Mouse (Mus musculus) frontal cortex, postnatal 14 days (tissue): ENCODE measurements around the gene Gpatch4.

Source experiments
- DNase-seq, 2 experiments: peaks; one replicate each; pipeline ENCODE4 v3.0.0; 2022; ENCODE audit warnings: low spot score in 2 of 2

Gpatch4 gene

DNA sequence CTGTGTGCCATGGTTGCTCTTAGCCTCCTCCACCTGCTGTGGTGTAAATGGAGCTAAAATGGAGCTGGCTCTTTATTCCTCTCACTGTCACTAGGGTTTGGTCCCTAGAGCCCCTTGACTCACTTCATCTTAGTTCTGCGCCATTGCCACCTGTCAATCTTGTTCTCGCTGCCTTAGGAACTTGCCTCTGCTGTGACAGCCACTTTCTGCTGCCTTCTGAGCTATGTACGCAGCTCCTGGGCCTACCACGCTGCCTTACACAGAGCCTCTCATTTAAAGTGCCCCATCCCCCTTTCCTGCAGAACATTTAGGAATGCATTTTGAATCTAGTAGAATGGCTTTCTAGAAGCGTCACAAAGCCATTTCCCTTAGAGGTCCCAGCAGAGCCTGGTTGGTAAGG, 51.2 kb downstream of the Gpatch4 start:
- no peak for DNase-seq

DNA sequence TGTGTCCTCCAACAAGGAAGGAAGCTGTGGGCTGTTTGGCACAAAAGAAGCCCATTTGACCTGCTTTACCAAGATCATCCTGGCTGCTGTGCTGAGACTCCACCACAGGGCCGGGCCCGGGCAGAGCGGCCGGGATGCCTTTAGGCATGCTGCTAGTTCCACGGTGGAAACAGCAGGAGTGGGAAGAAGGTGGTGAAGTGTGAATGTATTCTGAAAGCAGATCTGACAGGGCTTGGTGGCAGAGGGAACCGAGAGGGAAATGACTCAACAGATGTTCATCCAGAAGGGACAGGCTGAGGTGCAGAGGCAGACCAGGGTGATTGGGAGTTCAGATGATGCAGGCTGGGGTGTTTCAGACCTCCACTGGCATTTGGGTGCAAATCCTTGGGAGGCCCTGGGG, 54.8 kb downstream of the Gpatch4 start:
- no peak for DNase-seq

DNA sequence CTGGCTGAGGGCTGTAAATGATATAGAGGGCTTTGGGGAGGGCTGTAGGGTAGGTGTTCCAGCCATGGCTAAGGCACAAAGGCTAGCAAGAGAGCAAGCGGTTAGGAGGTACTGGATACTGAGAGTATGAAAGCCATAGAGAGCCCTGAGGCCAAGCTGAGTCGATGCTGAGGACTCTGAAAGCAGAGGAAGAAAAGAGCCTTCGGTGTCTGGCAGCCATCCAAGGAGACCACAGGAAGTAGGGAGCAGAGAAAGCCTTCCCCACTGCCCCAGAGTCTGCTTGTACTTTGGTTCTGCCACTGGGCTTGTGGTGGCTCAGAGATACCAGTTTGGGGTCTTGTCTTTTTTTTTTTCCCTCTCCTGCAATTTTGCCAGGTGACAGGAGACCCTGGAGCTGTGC, 57.3 kb downstream of the Gpatch4 start:
- DNase-seq = no peak

DNA sequence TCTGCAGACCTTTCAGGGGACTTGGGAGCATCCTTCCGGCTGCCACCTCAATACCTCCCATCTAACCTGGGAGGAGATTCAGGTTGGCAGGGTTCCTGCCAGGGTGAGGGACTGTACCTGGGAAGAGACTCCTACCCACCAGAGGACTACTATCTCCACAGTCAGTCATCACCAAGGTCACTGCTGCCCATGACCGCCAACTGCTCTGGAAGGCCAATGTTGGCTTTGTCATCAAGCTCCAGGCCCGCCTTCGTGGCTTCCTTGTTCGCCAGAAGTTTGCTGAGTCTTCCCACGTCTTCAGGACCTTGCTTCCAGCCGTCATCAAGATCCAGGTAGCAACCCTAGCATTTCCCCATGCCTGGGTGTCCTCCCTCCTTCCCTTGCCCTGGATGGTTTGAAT, 58.8 kb downstream of the Gpatch4 start:
- DNase-seq = no peak

DNA sequence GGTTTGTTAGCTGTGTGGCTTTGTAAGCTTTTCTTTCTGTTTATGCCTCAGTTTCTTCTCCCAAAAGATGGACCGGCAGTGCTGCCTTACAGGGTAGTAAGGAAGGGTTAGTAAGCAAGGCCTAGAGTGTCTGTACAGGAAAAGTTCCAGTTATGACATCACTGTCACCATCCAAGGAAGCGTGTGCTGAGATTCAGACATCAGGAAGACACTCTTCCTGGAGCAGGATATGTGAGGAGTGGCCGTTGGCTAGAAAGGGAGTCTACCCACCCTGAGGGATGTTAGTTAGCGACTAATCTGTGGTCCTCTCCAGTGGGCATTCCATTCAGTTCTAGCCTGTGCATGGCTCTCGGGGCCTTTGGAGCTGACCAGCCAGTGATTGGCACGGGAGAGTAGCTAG, 59.3 kb downstream of the Gpatch4 start:
- DNase-seq = no peak

DNA sequence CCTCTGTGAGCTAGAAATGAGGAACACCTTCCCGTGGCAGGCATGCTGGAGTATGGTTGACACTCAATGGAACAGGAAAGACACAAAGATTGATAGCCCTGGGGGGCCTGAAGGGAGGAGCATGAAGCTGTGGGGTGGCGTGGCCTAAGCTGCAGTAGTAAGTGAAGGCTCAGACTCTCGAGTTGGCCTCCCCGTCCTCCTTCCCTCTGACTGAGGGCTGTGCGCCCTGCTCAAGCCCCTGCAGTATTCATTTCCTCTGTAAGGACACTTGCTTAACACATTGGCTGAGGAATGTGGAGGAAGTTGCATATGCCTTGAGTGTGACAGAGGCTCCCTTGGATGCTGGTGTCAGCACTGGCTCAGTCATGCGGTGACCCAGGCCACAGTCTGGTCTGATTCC, 59.7 kb downstream of the Gpatch4 start:
- no peak for DNase-seq
